Mouse (Mus musculus) intestine, postnatal 0 days (tissue): ENCODE measurements around the gene Ppp6r2. TPM values are rescaled to one million over a fixed set of nuclear protein-coding genes. Genes with fewer than 3 reads are reported as not detected.

Experiments used
- ATAC-seq: fragments of 200-750 bp; cut with Nextera tagmentation; 2 replicates; pipeline ENCODE4 v1.8.0; 2017; ENCODE audit warnings: mild to moderate bottlenecking, moderate TSS enrichment, moderate library complexity
- H3K27ac ChIP-seq: fragments of 300-500 bp; sonication (generic); 2 replicates; pipeline ENCODE4 v1.5.1; 2014; ENCODE audit warnings: mild to moderate bottlenecking, low read depth, low read length, moderate library complexity
- H3K27me3 ChIP-seq: fragments of 300-500 bp; sonication (generic); replicated peaks from 2 replicates; pipeline ENCODE4 v1.6.1; 2014; ENCODE audit warnings: low read length, mixed read lengths; ENCODE audit not compliant: control insufficient read depth, insufficient read depth
- H3K36me3 ChIP-seq: fragments of 300-500 bp; sonication (generic); 2 replicates; pipeline ENCODE4 v1.6.1; 2014; ENCODE audit warnings: mild to moderate bottlenecking, moderate library complexity; ENCODE audit not compliant: control insufficient read depth, insufficient read depth
- H3K4me1 ChIP-seq: fragments of 300-500 bp; sonication (generic); replicated peaks from 2 replicates; pipeline ENCODE4 v1.6.1; 2014; ENCODE audit warnings: antibody characterized with exemption, low read length, mixed read lengths; ENCODE audit not compliant: control insufficient read depth, insufficient read depth
- H3K4me2 ChIP-seq: fragments of 300-500 bp; sonication (generic); replicated peaks from 2 replicates; pipeline ENCODE4 v1.6.1; 2014; ENCODE audit warnings: low read depth, mild to moderate bottlenecking, moderate library complexity
- H3K4me3 ChIP-seq: fragments of 300-500 bp; sonication (generic); 2 replicates; pipeline ENCODE4 v1.5.1; 2014; ENCODE audit warnings: low read depth, low read length
- H3K9ac ChIP-seq: fragments of 300-500 bp; sonication (generic); 2 replicates; pipeline ENCODE4 v1.6.1; 2014; ENCODE audit warnings: mild to moderate bottlenecking, low read depth, low read length
- H3K9me3 ChIP-seq: fragments of 300-500 bp; sonication (generic); 2 replicates; pipeline ENCODE4 v1.6.1; 2016; ENCODE audit warnings: mixed run types; ENCODE audit not compliant: control insufficient read depth
- CTCF ChIP-seq: sonication (generic); IDR thresholded peaks from 2 replicates; pipeline ENCODE4 v1.5.1; 2016; ENCODE audit warnings: low read depth, mild to moderate bottlenecking, control low read depth, antibody characterized with exemption, moderate library complexity
- WGBS: fragments of 180-500 bp; shearing (Covaris S2); extraction: QIAGEN DNeasy Blood & Tissue Kit; methylation state at CpG from one replicate; pipeline ENCODE4 v1.1.7; 2014; 5-methylcytosine and 5-hydroxymethylcytosine counted together
- polyA plus RNA-seq: library from polyadenylated mRNA; unstranded; fragments of >200 nt; fragmentation: Nextera tagmentation; extraction: Ambion mirVana; gene quantifications from 2 replicates; pipeline ENCODE4 v1.2.1, GENCODE M21; 2015

Ppp6r2 gene
- polyA plus RNA-seq: 17.7 and 21.3 TPM in 2 replicates

DNA sequence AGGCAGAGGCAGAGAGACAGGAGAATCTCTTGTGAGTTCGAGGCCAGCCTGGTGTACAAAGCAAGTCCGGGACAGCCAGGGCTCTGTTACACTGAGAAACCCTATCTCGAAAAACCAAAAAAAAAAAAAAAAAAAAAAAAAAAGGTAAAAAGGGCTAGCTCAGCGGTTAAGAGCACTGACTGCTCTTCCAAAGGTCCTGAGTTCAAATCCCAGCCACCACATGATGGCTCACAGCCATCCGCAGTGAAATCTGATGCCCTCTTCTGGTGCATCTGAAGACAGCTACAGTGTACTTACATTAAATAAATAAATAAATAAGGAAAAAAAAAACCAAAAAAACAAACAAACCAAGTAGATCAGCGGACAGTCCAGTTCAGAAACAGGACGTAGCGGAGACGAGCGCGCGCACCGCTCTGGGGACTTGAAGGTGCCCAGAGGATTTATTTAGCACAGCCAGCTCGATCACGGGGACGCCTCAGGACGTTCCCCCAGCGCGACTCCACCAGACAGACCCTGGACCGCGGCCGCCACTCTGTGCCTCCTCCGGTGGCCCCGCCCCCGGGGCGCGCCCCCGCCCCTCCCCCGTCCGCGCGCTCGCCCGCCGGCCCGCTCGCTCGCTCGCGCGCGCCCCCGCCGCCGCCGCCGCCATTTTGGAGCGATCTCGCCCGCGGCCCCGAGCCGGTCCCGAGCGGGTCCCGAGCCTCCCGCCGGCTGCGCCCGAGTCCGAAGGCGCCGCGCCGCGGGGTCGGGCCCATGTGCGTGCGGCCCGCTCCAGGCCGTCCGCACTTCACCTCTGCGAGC lies at the start of gene Ppp6r2:
TSS of gene Ppp6r2 (plus strand) at position 639 of the 801 bp plus-strand sequence.
- peak; percentile 53 for TF ChIP-seq CTCF
- peak; percentile 79 for ATAC-seq
- H3K4me3 ChIP-seq: peak within 1 kb of the TSS; percentile 89
- peak within 1 kb of the TSS; percentile 97 for H3K9ac ChIP-seq
- H3K4me1 ChIP-seq: no peaks in the 10 kb centered on the region
- no peaks in the 10 kb centered on the region for H3K36me3 ChIP-seq
- H3K27me3 ChIP-seq: no peaks in the 10 kb centered on the region
- no peaks in the 10 kb centered on the region for H3K9me3 ChIP-seq
- peak within 1 kb of the TSS; percentile 85 for H3K27ac ChIP-seq
- peak within 1 kb of the TSS; percentile 67 for H3K4me2 ChIP-seq
- 3% methylated on average over 70 of the region's 73 CpGs for WGBS

DNA sequence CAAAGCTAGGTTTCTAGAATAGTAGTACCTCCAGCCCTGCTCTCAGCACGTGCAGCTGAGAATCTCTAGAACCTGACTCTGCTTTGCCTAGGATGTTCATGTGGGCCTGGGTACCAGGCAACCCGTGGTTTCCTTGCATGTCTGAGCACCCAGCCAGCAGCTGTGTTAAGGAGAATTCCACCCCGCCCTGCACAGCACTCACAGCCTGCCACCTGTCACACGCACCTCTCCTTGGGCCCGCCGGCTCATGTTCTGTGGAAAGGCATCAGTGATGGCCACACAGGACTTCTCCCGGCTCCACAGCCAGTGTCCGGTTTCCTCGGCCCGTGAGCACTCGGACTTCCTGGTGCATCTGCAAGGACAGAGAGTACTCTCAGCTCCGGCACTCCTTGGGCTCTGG lies 45.9 kb upstream of the Ppp6r2 start:
- ATAC-seq: no peak
- Histone ChIP-seq H3K27me3 (no peaks in the 10 kb centered on the region), H3K36me3 (peaks cover 90% of the 10 kb centered on the region), H3K27ac (no peak overlapping the region), H3K4me3 (no peak overlapping the region), H3K9ac (no peak overlapping the region), H3K4me1 (peaks cover 6% of the 10 kb centered on the region; the same call in 1 of the 2 replicates), H3K9me3 (no peaks in the 10 kb centered on the region), H3K4me2 (no peak overlapping the region)
- WGBS: 96% methylated on average over 12 of the region's 12 CpGs
- TF ChIP-seq CTCF: no peak

GRCm38 (mm10) chr15:89168922-89169321 lies 42.4 kb upstream of the Ppp6r2 start:
- WGBS: 53% methylated on average over 10 of the region's 10 CpGs
- Histone ChIP-seq H3K27ac (no peak overlapping the region), H3K27me3 (no peaks in the 10 kb centered on the region), H3K4me3 (no peak overlapping the region), H3K36me3 (peaks cover 56% of the 10 kb centered on the region), H3K4me1 (peaks cover 11% of the 10 kb centered on the region; the same call in 1 of the 2 replicates), H3K4me2 (peak overlapping the region; percentile 33), H3K9me3 (no peaks in the 10 kb centered on the region), H3K9ac (peak overlapping the region; percentile 23; the same call in 1 of the 2 replicates)
- ATAC-seq: no peak
- no peak for TF ChIP-seq CTCF

GRCm38 (mm10) chr15:89169431-89169830 lies 41.9 kb upstream of the Ppp6r2 start:
- peak overlapping the region; percentile 33; the same call in 1 of the 2 replicates for H3K4me2 ChIP-seq
- no peaks in the 10 kb centered on the region for H3K27me3 ChIP-seq
- peaks cover 15% of the 10 kb centered on the region; the same call in 1 of the 2 replicates for H3K4me1 ChIP-seq
- ATAC-seq: 0 out of 2 replicates have a peak, but pooled peaks have one; percentile 7
- H3K36me3 ChIP-seq: peaks cover 51% of the 10 kb centered on the region
- H3K9ac ChIP-seq: peak overlapping the region; percentile 23; the same call in 1 of the 2 replicates
- TF ChIP-seq CTCF: no peak
- WGBS: 20% methylated on average over 10 of the region's 10 CpGs
- H3K4me3 ChIP-seq: no peak overlapping the region
- no peaks in the 10 kb centered on the region for H3K9me3 ChIP-seq
- H3K27ac ChIP-seq: peak overlapping the region; percentile 68

GRCm38 (mm10) chr15:89170102-89170501 lies 41.3 kb upstream of the Ppp6r2 start:
- H3K9ac ChIP-seq: no peak overlapping the region
- H3K9me3 ChIP-seq: no peaks in the 10 kb centered on the region
- peak; percentile 26; the same call in 1 of the 2 replicates for ATAC-seq
- H3K36me3 ChIP-seq: peaks cover 44% of the 10 kb centered on the region
- peaks cover 15% of the 10 kb centered on the region; the same call in 1 of the 2 replicates for H3K4me1 ChIP-seq
- no peaks in the 10 kb centered on the region for H3K27me3 ChIP-seq
- WGBS: 23% methylated on average over 3 of the region's 3 CpGs
- H3K4me3 ChIP-seq: no peak overlapping the region
- H3K27ac ChIP-seq: peak overlapping the region; percentile 68
- H3K4me2 ChIP-seq: no peak overlapping the region
- TF ChIP-seq CTCF: no peak

DNA sequence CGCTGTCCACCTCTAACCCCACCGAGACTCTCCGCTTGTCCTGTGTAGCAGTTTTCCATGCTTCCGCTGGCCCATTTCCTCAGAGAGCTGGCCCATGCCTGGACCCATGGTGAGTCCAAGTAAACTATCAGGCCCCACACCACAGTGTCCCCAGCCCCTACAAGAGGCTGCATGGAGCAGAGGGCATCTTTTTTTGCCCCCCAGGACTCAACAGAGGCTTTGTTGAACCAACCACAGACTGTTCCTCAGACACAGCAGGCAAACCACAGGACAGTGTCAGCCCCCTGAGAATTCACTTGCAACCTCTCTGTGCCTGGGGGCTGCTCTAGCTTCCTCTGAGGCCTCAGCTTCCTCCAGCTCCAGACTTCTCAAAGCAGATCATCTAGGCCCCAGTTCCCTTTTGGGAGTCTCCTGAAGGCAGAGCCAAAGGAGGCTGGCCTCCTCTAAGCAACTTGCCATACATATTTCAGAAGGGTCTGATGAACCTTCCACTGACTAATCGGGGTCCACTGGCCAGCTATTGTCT lies 39.8 kb upstream of the Ppp6r2 start:
- Histone ChIP-seq H3K4me1 (peaks cover 26% of the 10 kb centered on the region; the same call in 1 of the 2 replicates), H3K9ac (no peak overlapping the region), H3K4me3 (no peak overlapping the region), H3K36me3 (peaks cover 29% of the 10 kb centered on the region), H3K27ac (no peak overlapping the region), H3K4me2 (no peak overlapping the region), H3K27me3 (no peaks in the 10 kb centered on the region), H3K9me3 (no peaks in the 10 kb centered on the region)
- no peak for ATAC-seq
- 90% methylated on average over 5 of the region's 5 CpGs for WGBS
- TF ChIP-seq CTCF: no peak
